Mouse (Mus musculus) right cerebral cortex, postnatal 36 days (tissue): ENCODE results near the gene Prmt9.

Experiments used
- DNase-seq, 2 experiments: peaks; one replicate each; pipeline ENCODE4 v3.0.0; 2022; ENCODE audit warnings: low spot score in 2 of 2, mixed read lengths in 1 of 2

Gene Prmt9

GRCm38 (mm10) chr8:77534358-77534992 lies 14.7 kb upstream of the Prmt9 start:
- DNase-seq = no peak

DNA sequence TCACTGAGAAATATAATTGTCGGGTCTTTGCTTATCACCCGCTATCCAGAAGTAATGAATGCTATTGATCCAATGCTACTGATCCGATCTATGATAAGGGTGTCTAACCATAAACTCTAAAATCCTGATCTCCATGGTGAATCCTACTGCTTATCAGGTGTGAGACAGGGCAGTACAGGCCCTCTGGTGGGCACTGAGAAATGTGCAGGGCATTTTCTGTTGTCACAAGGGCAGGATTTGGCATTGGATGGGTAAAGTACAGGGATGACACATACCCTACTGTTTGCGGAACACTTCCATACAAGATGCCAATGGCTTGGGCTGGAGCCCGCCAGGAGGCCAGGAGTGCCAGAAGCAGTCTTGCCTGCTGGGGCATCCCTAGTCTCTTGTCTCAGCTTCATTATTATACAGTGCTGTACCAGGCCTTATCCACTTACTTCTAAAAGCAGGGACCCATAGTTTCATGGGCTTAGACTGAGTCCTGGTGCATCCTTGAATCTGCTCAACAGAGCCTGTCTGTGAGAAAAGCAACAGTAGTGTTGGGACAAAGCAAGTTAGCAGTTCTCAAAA lies 14.1 kb upstream of the Prmt9 start:
- no peak for DNase-seq

DNA sequence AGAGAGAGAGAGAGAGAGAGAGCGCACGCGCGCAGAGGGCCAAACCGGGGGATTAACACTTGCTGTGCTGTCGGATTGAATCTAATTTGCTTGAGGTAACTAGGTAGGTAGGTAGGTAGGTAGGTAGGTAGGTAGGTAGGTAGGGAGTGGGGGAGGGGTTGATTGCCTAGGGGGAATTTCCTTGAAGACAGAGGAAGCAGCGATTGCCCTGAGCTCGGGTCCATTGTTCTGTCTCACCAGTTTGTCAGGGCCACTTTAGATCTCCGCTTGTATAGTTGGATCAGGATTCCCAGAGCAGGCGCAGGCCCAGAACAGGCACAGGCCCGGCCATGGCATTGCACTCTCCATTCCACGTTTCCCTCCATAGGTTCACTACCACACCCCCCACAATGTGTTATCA lies 12.4 kb upstream of the Prmt9 start:
- DNase-seq = no peak

GRCm38 (mm10) chr8:77538256-77538655 lies 10.9 kb upstream of the Prmt9 start:
- no peak for DNase-seq

- no peak for DNase-seq
Measured at GRCm38 (mm10) chr8:77543152-77543777, 5.9 kb upstream of the Prmt9 start.

GRCm38 (mm10) chr8:77544428-77544827 lies 4.8 kb upstream of the Prmt9 start:
- no peak for DNase-seq

GRCm38 (mm10) chr8:77545616-77546015 lies 3.6 kb upstream of the Prmt9 start:
- no peak for DNase-seq

- DNase-seq = no peak
Measured at GRCm38 (mm10) chr8:77549881-77550580, 834 bp downstream of the Prmt9 start.

- DNase-seq = no peak
Measured at GRCm38 (mm10) chr8:77552491-77552890, 3.3 kb downstream of the Prmt9 start.

DNA sequence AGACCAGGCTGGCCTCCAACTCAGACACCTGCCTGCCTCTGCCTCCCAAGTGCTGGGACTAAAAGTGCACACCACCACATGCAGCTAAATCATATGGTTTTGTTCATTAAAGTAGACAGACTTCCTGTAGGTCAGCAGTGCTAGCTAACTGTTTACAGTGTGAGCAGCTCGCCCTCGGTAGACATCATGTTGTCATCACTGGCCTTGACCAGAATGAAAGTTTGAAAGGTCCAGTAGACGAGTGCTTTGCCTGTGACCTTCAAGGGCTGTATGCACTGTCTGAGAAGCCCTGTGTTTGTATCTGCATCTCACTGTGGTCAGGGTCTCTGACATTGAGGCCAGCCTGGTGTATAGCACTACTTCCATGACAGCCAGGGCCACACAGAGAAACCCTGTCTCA lies 12.2 kb downstream of the Prmt9 start:
- DNase-seq = no peak

DNA sequence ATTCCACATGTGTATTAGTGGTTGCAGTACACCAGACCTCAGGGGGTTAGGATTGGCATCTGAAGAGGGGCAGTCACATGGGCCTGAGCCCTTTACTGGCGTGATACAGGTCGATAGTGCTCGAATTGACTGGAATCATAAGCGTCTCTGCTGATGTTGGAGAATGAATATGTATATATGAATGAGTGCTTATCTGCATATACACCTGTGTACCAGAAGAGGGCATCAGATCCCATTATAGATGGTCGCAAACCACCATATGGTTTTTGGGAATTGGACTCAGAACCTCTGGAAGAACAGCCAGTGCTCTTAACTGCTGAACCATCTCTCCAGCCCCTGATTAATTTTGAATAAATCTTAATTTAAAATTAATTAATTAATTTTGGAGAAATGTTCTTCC lies 25.0 kb downstream of the Prmt9 start:
- no peak for DNase-seq

- DNase-seq = no peak
Measured at GRCm38 (mm10) chr8:77577674-77578073, 28.5 kb downstream of the Prmt9 start.

DNA sequence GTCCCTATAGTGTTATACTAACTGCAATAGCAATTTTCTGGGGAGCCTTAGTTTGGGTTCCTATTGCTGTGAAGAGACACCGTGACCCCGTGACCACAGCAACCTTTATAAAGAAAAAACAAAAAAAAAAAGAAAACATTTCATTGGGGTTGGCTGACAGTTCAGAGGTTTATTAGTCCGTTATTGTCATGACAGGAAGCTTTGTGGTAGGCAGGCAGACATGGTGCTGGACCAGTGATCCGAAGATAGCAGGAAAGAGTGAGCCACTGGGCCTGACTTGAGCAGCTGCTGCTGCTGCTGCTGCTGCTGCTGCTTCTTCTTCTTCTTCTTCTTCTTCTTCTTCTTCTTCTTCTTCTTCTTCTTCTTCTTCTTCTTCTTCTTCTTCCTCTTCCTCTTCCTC lies 35.0 kb downstream of the Prmt9 start:
- no peak for DNase-seq

GRCm38 (mm10) chr8:77609621-77610020 lies 60.4 kb downstream of the Prmt9 start:
- DNase-seq = no peak

DNA sequence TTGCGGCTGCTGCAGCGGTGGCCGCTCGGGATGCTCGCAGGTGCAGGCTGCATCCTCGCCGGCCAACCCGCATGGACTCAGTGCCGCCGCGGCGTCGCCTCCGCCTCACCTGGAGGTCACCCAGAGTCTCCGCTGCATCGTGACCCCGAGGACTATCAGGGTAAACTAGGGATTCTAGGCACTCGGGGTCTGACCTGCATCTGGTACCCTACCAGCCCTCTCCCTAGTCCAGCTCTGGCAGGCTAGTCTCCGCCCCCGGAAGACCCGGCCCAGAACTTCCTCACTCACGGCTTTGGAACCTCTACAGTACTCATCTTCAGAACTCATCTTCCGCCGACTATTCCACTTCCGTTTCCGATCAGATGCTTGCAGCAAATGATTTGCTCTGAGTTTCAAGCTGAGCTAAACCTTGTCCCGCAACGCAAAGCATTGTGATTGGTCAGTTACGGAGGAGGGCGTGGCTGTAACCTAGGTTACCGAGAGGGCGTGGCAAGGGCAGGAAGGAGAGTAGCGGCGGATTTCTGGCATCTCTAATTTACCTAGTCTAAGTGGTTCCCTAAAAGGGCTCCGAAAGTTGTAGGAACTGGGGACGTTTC lies 61.3 kb downstream of the Prmt9 start, which contains the start of gene Tmem184c:
Gene Tmem184c, minus strand, starts transcription at position 325 of the 596 bp plus-strand sequence.
- peak; percentile 96 to 98 for DNase-seq

DNA sequence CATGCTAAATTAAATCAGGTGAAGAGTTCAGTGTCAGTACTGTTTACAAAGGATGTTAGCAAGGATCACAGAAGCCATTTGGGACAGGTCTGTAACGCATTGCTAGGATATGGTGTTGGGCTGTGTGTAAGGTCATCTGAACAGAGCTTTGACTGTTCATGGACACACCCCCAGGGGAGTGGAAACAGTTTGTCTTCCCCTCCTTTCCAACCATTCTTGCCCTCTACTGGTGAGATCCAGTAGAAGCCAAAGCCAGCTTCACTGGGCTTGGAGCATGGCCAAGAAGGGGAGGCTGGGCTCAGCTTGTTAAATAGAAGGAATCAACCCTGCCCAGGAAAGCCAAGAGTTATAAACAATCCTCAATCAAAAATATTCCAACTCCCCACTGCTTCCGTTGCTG lies 68.7 kb downstream of the Prmt9 start:
- DNase-seq = no peak

GRCm38 (mm10) chr8:77623677-77624209 lies 74.5 kb downstream of the Prmt9 start:
- DNase-seq = no peak

DNA sequence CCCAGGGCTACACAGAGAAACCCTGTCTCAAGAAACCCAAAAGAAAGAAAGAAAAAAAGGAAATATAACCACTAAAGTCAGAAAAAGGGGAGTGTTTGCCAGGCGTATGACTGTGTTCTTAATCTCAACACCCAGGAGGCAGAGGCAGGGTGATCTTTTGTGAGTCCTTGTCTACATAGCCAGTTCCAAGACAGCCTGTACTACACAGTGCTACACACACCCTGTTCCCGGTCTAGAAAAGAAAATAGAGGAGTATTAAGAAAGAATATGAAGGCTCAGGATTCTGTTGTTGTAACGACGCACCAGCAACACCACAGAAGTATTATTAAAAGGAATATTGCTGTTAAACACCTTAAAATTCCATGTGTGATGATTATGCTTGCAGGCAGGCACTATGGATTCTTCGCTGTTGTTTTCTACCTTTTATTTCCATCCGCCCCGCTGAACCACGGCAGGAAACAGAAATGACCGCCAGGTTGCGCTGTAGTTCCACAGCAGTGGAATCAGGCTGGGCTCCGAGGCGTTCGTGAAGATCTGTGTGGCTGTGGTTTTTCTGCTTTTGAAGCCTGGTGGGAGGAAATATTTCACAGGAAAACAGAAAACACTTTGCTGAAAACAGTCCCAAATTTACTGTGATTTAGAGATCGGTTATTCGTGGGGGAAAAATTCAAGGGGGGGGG lies 80.8 kb downstream of the Prmt9 start:
- DNase-seq = peak; percentile 44 to 55

GRCm38 (mm10) chr8:77630691-77631090 lies 81.5 kb downstream of the Prmt9 start:
- DNase-seq = no peak
